Mouse (Mus musculus): ENCODE results near the gene Gli2.

Gene Gli2

DNA sequence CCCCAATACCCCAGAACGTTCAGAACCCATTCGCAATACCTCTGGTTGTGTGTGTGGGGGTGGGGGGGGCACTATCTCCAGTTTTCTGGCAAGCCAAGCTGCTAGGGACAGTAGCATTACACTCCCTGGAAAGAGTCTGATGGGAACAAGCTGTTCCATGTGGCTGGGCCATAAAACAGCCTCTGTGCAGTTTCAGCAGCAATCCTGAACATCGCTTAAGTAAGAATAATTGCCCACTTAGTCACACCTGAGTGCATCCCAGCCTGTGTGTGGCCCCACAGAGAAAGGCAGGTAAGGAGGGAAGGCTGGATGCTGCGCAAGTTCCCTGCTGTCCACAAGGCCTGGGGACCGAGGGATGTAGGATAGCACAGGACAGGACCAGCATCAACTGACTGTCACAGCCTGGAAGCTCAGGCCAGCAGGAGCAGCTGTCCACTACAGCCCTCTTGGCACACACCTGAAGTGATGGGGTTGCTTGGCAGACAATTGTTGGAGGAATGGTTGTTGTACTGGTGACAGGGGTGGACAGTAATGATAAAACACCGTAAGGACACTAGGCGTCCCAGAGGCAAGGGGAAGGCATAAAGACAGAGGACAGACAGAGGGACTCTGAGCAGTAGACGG is 58.8 kb downstream of the Gli2 start:
- no peak for DNase-seq (ENCODE audit: low spot score)

- no peak for DNase-seq (ENCODE audit: low spot score)
These were observed 59.6 kb downstream of the Gli2 start for GRCm38 (mm10) chr1:118993775-118994174.

GRCm38 (mm10) chr1:118988331-118988730 is 65.1 kb downstream of the Gli2 start:
- no peak for DNase-seq (ENCODE audit: low spot score)

DNA sequence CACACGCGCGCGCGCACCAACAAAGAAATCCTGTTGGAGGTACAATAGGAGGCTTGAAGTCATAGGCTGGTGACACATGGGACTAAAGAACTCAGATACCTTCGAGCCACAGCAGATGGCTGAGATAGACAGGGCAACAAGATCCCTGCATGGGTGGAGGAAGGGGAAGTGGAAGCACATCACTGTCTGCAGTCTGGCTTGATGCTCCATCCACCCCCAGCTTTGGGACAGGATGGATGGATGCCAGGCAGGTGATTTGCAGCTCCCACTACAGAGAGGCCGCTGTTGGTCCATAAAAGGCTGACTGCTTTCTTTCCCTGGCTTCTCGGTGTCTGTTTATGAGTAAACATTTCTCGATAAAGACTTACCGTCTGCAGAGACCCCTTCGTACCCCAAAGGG is 65.9 kb downstream of the Gli2 start:
- DNase-seq (ENCODE audit: low spot score), result no peak

- DNase-seq (ENCODE audit: low spot score), result no peak
These were observed 70.0 kb downstream of the Gli2 start for GRCm38 (mm10) chr1:118983389-118983788.

DNA sequence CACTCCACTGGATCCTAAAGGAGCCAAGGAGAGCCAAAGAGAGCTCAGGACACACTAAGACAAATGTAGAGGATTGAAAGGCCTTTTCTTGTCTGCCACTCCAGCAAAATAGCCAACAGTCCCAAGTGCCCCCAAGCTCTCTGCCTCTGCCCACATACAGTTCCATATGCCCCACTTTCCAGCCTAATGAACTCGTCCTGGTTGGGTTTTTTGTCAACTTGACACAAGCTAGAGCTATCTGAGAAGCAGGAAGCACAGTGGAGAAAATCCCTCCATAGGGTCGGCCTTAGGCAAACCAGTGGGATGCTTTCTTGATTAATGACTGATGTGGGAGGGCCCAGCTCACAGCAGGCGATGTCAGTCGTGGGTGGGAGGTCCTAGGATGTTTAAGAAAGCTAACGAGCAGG is 70.6 kb downstream of the Gli2 start:
- no peak for DNase-seq (ENCODE audit: low spot score)

DNA sequence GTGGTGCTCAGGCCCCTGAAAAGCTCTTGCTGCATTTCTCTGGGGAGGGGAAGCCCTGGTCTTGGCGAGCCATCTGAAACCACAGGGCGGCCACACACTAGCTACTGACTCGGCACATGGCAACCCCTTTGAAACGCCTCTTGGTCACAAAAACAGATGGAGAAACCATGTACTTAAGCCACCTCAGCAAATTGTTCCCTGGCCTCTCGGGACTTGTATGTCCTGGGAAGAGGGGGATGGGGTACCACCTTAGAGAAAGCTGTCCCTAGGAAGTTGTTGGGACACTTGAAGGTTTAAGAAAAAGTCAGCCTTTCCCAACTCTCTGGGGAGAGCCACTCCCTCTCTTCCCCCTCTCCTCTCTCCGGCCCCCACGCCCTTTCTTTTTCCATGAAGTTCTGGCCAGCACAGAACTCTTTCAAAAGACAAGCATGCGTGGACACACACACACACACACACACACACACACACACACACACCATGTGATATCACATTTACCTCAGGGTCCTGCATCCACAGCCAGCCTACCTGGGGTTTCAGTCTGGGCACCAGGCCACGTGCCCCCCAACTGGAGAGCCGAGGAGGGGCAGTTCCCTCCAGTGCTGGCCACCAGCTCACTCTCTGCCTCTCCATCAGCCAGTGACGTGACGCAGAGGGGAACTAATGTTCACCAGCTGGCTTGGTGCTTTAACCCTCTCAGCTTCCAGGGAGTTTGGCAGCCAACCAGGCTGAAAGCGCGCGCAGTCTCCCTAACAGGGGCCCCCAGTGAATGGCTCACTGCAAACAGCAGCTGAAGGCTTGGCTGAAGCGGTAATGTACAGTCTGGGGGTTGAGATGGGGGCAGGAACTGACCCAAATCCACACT is 71.2 kb downstream of the Gli2 start:
- DNase-seq (ENCODE audit: low spot score), result peak; percentile 41

DNA sequence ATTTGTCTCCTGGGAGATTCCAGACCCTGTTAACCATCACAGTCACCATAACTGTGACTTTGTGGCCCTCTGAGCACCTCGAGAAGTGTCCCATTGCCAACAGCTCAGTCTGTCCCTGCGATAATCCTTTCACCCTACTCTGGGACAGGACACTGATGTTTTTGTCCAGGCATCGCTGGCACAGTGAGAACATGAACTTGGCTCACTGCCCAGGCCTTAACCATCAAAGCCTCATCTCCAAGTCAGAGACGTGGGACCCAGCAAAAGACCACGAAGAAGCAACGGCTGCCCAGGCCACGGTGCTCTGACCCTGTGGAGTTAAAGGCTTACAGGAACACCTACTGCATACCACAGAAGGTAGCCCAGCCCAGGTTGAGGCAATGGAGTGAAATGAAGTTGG is 72.8 kb downstream of the Gli2 start:
- DNase-seq (ENCODE audit: low spot score), result peak; percentile 28

DNA sequence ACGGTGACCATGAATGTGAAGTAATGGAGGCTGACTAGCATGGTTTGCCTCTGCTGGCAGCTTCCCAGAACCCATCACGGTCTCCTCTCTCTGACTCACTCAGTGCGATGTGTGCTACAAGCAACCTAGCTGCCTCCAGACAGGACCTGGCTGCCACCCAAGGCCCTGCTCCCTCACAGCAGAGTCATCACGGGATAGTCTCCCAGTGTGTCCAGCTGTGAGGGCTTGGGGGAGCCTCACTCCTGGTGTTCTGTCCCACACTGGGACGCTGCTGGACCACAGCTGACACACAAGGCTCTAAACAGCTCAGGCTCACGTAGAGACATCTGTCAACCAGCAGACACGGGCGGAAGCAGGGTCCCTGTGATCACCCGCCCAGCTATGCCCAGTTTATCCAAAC is 76.8 kb downstream of the Gli2 start:
- peak; percentile 58 for DNase-seq (ENCODE audit: low spot score)

DNA sequence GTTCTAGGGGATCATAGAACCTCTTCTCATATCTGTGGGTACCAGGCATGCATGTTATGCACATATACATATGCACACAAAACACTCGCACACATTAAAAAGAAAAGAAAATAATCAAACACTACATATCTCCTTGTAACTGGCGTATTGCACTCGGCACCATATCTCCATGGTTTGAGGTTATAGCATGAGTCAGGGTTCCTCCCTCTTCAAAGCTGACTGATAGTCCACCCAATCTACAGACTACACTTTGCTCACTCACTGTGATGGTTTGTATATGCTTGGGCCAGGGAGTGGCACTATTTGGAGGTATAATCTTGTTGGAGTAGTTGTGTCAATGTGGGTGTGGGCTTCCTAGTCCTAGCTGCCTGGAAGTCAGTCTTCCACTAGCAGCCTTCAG is 78.0 kb downstream of the Gli2 start:
- no peak for DNase-seq (ENCODE audit: low spot score)

DNA sequence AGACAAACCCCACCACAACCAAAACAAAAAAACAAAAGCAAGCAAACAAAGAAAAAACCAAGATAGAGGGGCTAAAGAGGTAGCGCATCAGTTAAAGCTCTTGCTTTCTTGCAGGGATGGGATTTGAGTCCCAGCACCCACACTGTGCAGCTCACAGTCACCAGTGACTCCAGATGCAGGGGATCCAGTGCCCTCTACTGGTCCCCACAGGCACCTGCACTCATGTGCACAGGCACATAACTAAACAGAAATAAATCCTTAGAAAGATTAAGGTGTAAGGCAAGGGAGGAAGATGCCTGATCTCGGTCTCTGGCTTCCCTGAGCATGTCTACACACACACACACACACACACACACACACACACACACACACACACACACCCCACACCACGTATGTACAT is 83.4 kb downstream of the Gli2 start:
- DNase-seq (ENCODE audit: low spot score), result no peak

DNA sequence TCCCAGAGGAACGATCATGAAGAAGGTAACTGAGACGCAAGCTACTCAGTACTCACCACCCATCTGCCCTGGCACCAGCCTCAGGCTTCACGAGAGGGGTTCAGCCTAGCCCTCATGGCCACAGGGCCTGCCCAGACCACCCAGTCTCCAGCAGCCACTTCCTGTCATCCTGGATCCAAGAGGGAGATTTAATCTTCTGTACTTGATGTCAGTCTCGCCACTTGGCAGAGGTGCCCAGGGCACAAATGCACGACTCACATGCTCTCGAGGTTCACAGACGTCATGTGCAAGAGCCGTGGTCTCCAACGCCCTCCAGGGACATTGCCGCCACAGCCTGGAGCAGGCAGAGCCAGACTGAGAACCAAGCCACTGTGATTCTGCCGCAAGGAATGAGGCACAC is 84.0 kb downstream of the Gli2 start:
- no peak for DNase-seq (ENCODE audit: low spot score)

- no peak for DNase-seq (ENCODE audit: low spot score)
These were observed 84.7 kb downstream of the Gli2 start for GRCm38 (mm10) chr1:118968661-118969179.

DNA sequence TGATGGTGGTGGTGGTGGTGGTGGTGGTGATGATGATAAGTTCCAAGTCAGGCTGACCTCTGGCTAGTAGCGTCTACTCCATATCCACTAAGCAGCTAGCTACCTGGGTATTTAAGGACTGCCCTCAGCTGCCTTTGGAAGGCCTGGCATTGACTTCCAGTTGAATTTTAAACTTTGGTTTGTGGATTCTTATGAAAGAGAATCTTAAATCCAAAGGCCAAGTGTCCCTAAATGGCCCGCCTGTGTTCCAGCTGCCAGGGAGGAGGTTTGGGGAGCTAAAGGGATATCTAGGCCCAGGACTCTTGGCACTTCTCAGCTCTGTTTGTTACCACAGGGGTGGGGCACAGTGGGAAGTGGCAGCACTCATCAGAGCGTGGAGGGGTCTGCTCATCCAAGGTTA is 85.4 kb downstream of the Gli2 start:
- no peak for DNase-seq (ENCODE audit: low spot score)

GRCm38 (mm10) chr1:118967281-118967680 is 86.1 kb downstream of the Gli2 start:
- DNase-seq (ENCODE audit: low spot score), result no peak

DNA sequence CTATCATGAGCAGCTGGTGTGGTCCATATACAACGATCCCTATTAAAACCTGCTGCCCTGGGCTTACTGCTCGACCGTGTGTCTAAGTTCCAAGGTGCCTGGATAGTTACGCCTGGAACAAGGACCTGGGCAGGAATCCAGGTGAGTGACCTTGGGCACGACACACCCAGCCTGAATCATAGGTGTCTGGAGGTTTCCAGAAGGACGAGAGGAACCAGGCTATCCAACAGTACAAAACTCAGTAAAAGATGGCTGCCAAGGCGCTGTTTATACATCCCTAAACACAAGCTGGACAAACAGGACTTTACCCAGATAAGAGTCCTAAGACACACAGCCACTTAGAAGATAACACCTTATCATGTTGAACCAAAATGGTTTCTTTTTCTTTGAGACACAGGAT is 94.8 kb downstream of the Gli2 start:
- no peak for DNase-seq (ENCODE audit: low spot score)

DNA sequence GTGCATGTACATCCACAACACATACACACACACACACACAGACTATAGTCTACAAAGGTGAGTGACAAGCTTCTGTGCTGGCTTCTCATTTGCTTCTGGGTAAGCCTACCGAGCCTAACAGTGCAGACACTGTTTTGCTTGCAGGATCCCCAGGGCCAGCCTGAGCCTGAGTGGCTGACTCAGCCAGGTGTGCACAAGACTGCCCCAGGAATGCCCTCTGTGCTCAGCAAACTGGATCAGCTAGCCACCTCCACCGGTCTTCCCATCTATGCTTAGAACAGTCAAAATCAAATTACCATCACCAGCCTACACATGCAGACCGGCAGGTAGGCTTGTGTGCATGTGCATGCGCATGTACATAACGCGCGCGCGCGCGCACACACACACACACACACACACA is 97.6 kb downstream of the Gli2 start:
- no peak for DNase-seq (ENCODE audit: low spot score)

DNA sequence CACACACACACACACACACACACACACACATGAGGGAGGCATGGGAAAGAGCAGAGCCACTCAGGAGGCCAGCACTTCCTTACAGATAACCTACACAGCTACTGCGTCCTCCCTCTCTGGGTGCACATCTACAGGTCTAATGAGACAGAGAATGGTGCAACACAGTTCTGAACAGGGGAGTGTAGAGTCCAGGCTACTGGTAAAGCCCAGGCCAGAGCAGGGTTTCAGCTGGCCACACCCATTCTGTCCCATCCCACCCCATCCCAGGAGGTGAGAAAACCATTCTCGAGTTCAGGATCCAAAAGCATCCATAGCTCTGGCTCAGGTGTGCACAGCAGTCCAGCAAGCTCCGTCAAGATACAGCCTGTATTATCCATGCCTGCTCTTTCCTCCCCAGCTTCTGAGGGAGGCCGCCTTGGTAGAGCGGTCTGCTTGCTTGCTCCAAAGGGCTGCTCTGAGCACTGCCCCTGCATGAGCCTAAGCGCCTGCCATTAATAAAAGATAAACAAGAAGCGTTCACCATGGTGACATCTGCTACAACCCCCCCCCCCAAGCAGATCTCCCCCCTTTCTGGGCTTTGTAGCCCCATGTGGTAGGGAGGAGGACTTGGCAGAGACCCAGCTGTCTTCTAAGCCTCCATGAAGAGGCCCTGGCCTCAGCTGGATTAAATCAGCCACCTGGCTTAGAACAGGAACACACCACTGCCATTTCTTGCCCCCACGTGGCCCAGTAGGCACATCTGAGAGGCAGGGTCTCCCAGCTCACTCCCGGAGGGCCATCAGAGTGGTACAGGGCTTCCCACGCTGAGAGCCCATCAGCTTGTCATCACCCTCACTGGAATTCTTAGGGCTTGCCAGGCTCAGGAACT is 98.8 kb downstream of the Gli2 start:
- DNase-seq (ENCODE audit: low spot score), result peak; percentile 41

GRCm38 (mm10) chr1:118953031-118953430 is 100.4 kb downstream of the Gli2 start:
- DNase-seq (ENCODE audit: low spot score), result no peak

DNA sequence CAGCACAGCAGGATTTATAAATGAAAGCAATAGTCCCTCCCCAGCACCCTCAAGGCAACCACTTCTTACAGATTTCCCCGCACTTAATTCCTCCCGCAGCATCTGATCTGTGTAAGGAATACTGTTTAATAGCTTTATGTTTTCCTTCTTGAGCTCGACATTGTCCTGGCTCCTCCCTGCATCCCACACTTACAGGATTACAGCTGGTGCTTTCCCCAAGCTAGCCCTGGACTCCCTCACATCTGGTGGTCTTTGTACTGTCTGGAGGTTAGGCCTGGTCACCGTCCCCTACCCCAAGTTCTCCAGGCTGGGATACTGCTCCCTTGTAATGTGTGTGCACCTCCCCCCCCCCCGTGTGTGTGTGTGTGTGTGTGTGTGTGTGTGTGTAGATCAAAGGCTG is 101.1 kb downstream of the Gli2 start:
- no peak for DNase-seq (ENCODE audit: low spot score)

GRCm38 (mm10) chr1:118948407-118948806 is 105.0 kb downstream of the Gli2 start:
- DNase-seq (ENCODE audit: low spot score), result no peak

GRCm38 (mm10) chr1:118947221-118947620 is 106.2 kb downstream of the Gli2 start:
- DNase-seq (ENCODE audit: low spot score), result no peak

DNA sequence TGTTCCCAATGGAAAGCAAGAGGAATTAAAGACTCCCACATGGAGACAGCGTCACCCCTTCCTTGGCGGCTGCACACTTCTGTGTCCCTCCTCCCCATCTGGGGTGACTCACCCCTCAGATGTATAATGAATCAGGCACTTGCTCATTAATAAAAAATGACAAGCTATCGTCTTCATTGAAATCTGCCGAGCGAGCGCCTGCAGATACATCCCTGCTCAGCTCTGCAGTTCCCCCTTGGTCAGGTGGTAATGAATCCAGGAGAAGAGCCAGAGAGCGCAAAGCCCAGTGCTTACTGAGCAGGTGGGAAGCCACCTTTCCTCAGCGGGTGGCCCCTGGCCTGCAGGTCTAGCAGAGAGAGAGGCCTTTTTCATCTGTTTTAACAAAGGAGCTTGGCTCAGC is 112.1 kb downstream of the Gli2 start:
- peak; percentile 19 for DNase-seq (ENCODE audit: low spot score)
